Mouse (Mus musculus): ENCODE measurements around the gene Lrrc3b. TPM values are rescaled to one million over a fixed set of nuclear protein-coding genes. Genes with fewer than 3 reads are reported as not detected.

The Lrrc3b gene
- not detected in 2 replicates for polyA plus RNA-seq (2012)

- no peak for TF ChIP-seq GATA1 (IDR thresholded peaks at IDR 0.05; ENCODE audit: low read length)
Observed at GRCm38 (mm10) chr14:15438485-15439157, at the start of gene Lrrc3b. Lrrc3b (minus strand) TSS chr14:15438987.

GRCm38 (mm10) chr14:15477668-15478067 is 38.9 kb upstream of the Lrrc3b start:
- no peak for TF ChIP-seq GATA1 (IDR thresholded peaks at IDR 0.05; ENCODE audit: low read length)

GRCm38 (mm10) chr14:15438096-15438484 is 697 bp downstream of the Lrrc3b start:
- TF ChIP-seq GATA1 (IDR thresholded peaks at IDR 0.05; ENCODE audit: low read length) = no peak

GRCm38 (mm10) chr14:15437501-15437941 is 1.3 kb downstream of the Lrrc3b start:
- no peak for TF ChIP-seq GATA1 (IDR thresholded peaks at IDR 0.05; ENCODE audit: low read length)

GRCm38 (mm10) chr14:15437046-15437445 is 1.7 kb downstream of the Lrrc3b start:
- no peak for TF ChIP-seq GATA1 (IDR thresholded peaks at IDR 0.05; ENCODE audit: low read length)

GRCm38 (mm10) chr14:15436586-15436985 is 2.2 kb downstream of the Lrrc3b start:
- no peak for TF ChIP-seq GATA1 (IDR thresholded peaks at IDR 0.05; ENCODE audit: low read length)

GRCm38 (mm10) chr14:15432396-15432795 is 6.4 kb downstream of the Lrrc3b start:
- no peak for TF ChIP-seq GATA1 (IDR thresholded peaks at IDR 0.05; ENCODE audit: low read length)

- TF ChIP-seq GATA1 (IDR thresholded peaks at IDR 0.05; ENCODE audit: low read length) = no peak
Observed at GRCm38 (mm10) chr14:15421624-15422023, 17.2 kb downstream of the Lrrc3b start.

GRCm38 (mm10) chr14:15410686-15411534 is 27.9 kb downstream of the Lrrc3b start:
- no peak for TF ChIP-seq GATA1 (IDR thresholded peaks at IDR 0.05; ENCODE audit: low read length)

GRCm38 (mm10) chr14:15385536-15385935 is 53.3 kb downstream of the Lrrc3b start:
- no peak for TF ChIP-seq GATA1 (IDR thresholded peaks at IDR 0.05; ENCODE audit: low read length)

GRCm38 (mm10) chr14:15384972-15385371 is 53.8 kb downstream of the Lrrc3b start:
- no peak for TF ChIP-seq GATA1 (IDR thresholded peaks at IDR 0.05; ENCODE audit: low read length)

GRCm38 (mm10) chr14:15384532-15384931 is 54.3 kb downstream of the Lrrc3b start:
- TF ChIP-seq GATA1 (IDR thresholded peaks at IDR 0.05; ENCODE audit: low read length) = no peak

GRCm38 (mm10) chr14:15383133-15383532 is 55.7 kb downstream of the Lrrc3b start:
- no peak for TF ChIP-seq GATA1 (IDR thresholded peaks at IDR 0.05; ENCODE audit: low read length)

- no peak for TF ChIP-seq GATA1 (IDR thresholded peaks at IDR 0.05; ENCODE audit: low read length)
Observed at GRCm38 (mm10) chr14:15377368-15377767, 61.4 kb downstream of the Lrrc3b start.

- TF ChIP-seq GATA1 (IDR thresholded peaks at IDR 0.05; ENCODE audit: low read length) = no peak
Observed at GRCm38 (mm10) chr14:15376786-15377185, 62.0 kb downstream of the Lrrc3b start.

- no peak for TF ChIP-seq GATA1 (IDR thresholded peaks at IDR 0.05; ENCODE audit: low read length)
Observed at GRCm38 (mm10) chr14:15374271-15374670, 64.5 kb downstream of the Lrrc3b start.

- TF ChIP-seq GATA1 (IDR thresholded peaks at IDR 0.05; ENCODE audit: low read length) = no peak
Observed at GRCm38 (mm10) chr14:15372985-15373384, 65.8 kb downstream of the Lrrc3b start.

All from G1E-ER4 (cell line).